Mouse (Mus musculus) kidney, embryonic 14.5 days (tissue): ENCODE measurements around the gene Ccdc39. TPM values are rescaled to one million over a fixed set of nuclear protein-coding genes. Genes with fewer than 3 reads are reported as not detected.

Experiments
- ATAC-seq: fragments of 200-750 bp; cut with Nextera tagmentation; 2 replicates; pipeline ENCODE4 v1.8.0; 2017; ENCODE audit warnings: moderate number of reproducible peaks, mild to moderate bottlenecking, moderate TSS enrichment, moderate library complexity; ENCODE audit not compliant: low FRiP score, low TSS enrichment
- H3K27ac ChIP-seq: fragments of 300-500 bp; sonication (generic); 2 replicates; pipeline ENCODE4 v1.5.1; 2014; ENCODE audit warnings: low read depth, mild to moderate bottlenecking, low read length, moderate library complexity, mixed read lengths
- H3K27me3 ChIP-seq: fragments of 300-500 bp; sonication (generic); 2 replicates; pipeline ENCODE4 v1.6.1; 2014; ENCODE audit warnings: mild to moderate bottlenecking, low read length; ENCODE audit not compliant: control insufficient read depth, insufficient read depth
- H3K36me3 ChIP-seq: fragments of 300-500 bp; sonication (generic); 2 replicates; pipeline ENCODE4 v1.6.1; 2014; ENCODE audit warnings: low read length, mixed read lengths; ENCODE audit not compliant: control insufficient read depth, insufficient read depth
- H3K4me1 ChIP-seq: fragments of 300-500 bp; sonication (generic); 2 replicates; pipeline ENCODE4 v1.6.1; 2014; ENCODE audit warnings: low read length, mixed read lengths; ENCODE audit not compliant: control insufficient read depth, insufficient read depth
- H3K4me2 ChIP-seq: fragments of 300-500 bp; sonication (generic); replicated peaks from 2 replicates; pipeline ENCODE4 v1.6.1; 2014; ENCODE audit warnings: low read depth, mild to moderate bottlenecking, low read length
- H3K4me3 ChIP-seq: fragments of 300-500 bp; sonication (generic); 2 replicates; pipeline ENCODE4 v1.5.1; 2014; ENCODE audit warnings: mild to moderate bottlenecking, low read length
- H3K9ac ChIP-seq: fragments of 300-500 bp; sonication (generic); 2 replicates; pipeline ENCODE4 v1.6.1; 2014; ENCODE audit warnings: low read depth, mild to moderate bottlenecking, low read length, moderate library complexity
- H3K9me3 ChIP-seq: fragments of 300-500 bp; sonication (generic); 2 replicates; pipeline ENCODE4 v1.6.1; 2016; ENCODE audit warnings: low read length; ENCODE audit not compliant: control insufficient read depth
- WGBS: fragments of 180-500 bp; shearing (Covaris S2); extraction: QIAGEN DNeasy Blood & Tissue Kit; methylation state at CpG from one replicate; pipeline ENCODE4 v1.1.7; 2014; 5-methylcytosine and 5-hydroxymethylcytosine counted together
- polyA plus RNA-seq: library from polyadenylated mRNA; unstranded; fragments of >200 nt; fragmentation: Nextera tagmentation; extraction: Ambion mirVana; gene quantifications from 2 replicates; pipeline ENCODE4 v1.2.1, GENCODE M21; 2014

Ccdc39 gene
- polyA plus RNA-seq, 1 experiment from 2014 or later, result 4.4 TPM

DNA sequence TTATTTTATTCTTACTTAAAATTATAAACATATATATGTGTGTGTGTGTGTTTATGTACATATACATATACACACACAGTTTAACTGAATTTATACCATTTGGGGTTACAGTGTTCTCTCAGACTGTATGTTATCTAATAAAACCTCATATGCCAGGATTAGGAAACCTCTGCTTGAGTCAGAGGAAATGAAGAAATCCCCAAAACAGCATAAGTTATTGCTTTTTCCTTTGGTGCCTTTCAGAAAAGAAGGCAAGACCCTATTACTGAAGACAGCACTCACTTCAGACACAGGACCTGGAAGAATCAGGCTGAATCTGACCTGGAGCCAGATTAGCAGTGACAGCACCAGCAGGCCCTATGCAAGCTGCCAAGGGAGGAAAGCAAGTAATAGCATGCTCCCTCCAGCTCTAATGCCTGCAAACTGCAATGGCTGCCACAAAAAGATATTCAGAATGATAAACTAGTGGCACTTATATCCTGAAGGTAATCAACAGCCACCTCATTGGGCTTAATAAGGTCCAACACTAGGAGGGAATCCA is 20.0 kb upstream of the Ccdc39 start:
- Histone ChIP-seq H3K4me1 (no peaks in the 10 kb centered on the region), H3K27ac (no peak overlapping the region), H3K36me3 (no peaks in the 10 kb centered on the region), H3K4me2 (no peak overlapping the region), H3K27me3 (no peaks in the 10 kb centered on the region), H3K4me3 (no peak overlapping the region), H3K9me3 (no peaks in the 10 kb centered on the region), H3K9ac (no peak overlapping the region)
- ATAC-seq, result no peak

DNA sequence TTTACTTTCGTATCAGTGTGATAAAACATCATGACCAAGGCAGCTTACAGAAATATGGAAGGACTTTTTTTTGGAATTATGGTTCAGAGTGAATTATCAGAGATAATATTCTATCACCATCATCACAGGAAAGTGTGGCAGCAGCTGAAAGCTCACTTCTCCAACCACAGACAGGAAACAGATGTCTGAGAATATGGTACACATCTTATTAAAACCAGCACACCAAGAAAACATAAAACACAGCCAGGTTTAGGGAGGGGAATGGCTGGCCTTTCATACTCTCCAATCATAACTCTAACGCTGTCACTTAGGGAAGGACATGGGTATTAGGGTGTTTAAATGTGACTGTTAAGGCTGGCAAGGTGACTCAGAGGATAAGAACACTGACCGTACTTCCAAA is 14.8 kb upstream of the Ccdc39 start:
- 91% methylated on average over 3 of the region's 3 CpGs for WGBS
- no peak for ATAC-seq

DNA sequence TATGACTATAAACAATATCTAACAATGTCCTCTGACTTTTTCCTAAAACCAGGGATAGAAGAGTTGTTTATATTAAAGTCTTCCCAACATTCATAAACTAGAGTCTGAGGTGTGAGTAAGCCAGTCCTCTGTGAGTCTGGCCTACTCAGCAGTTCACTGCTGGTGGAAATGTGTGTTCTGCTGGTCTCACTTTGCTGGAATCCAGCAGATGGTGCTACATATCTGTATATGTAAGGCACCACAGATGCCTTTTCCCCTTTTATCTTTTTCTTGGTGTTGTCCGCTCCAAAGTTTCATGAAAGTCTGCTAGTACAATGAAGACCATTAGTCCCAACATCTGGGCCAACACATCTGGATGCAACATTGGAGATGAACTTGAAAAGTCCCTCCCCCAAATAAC is 9.0 kb upstream of the Ccdc39 start:
- Histone ChIP-seq H3K27ac (no peak overlapping the region), H3K4me1 (no peaks in the 10 kb centered on the region), H3K4me3 (no peak overlapping the region), H3K36me3 (no peaks in the 10 kb centered on the region), H3K4me2 (no peak overlapping the region), H3K9ac (no peak overlapping the region), H3K9me3 (no peaks in the 10 kb centered on the region), H3K27me3 (no peaks in the 10 kb centered on the region)
- WGBS, result 81% methylated on average over 1 of the region's 1 CpGs
- no peak for ATAC-seq

More for the DNA sequence above, 14.8 kb upstream of the Ccdc39 start:
- Histone ChIP-seq H3K36me3 (no peaks in the 10 kb centered on the region), H3K27ac (no peak overlapping the region), H3K4me1 (no peaks in the 10 kb centered on the region), H3K9ac (no peak overlapping the region), H3K4me2 (no peak overlapping the region), H3K4me3 (no peak overlapping the region), H3K27me3 (no peaks in the 10 kb centered on the region), H3K9me3 (no peaks in the 10 kb centered on the region)

DNA sequence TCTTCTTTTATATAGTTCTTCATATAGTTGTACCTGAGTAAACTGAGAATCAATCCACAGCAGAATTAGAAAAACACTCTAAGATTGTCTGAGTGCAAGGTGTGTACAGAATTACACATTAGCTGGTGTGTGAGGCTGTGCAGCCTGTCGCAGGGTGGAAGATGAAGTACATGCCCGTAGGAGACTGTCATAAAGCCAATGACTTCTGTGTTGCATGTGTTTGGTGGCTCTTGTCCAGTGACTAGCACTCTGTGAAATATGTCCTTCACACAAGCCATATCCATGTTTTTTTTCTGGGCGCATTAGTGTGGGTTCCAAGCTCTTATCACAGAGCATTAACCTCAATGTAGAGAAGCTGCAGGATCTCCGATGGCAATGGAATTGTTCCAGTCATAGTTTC is 6.7 kb upstream of the Ccdc39 start:
- ATAC-seq, result no peak
- H3K4me1 ChIP-seq, result no peaks in the 10 kb centered on the region
- 85% methylated on average over 4 of the region's 4 CpGs for WGBS
- no peaks in the 10 kb centered on the region for H3K9me3 ChIP-seq
- H3K4me2 ChIP-seq, result no peak overlapping the region
- H3K9ac ChIP-seq, result no peak overlapping the region
- no peaks in the 10 kb centered on the region for H3K27me3 ChIP-seq
- H3K27ac ChIP-seq, result no peak overlapping the region
- no peaks in the 10 kb centered on the region for H3K36me3 ChIP-seq
- no peak overlapping the region for H3K4me3 ChIP-seq

DNA sequence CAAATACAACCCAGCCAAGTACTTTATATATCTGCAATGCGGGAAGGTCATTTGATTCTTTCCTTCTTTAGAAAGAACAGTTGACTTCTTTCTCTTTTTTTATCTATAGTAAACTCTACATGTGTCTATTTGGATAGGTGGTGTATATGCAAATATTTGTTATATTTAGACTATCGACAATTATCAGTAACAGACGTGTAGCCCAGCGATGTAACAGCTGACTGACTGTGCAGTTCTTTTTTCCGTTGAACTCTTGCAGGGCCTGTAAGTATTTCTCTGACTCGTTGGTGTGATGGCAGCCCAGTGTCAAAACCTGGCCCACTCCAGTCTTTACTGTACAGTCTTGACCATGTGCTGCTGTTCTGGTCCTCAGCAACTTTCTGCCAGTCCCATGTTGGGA is 2.5 kb upstream of the Ccdc39 start:
- H3K4me1 ChIP-seq, result no peaks in the 10 kb centered on the region
- H3K4me3 ChIP-seq, result no peak overlapping the region
- no peak overlapping the region for H3K4me2 ChIP-seq
- no peaks in the 10 kb centered on the region for H3K27me3 ChIP-seq
- ATAC-seq, result no peak
- H3K27ac ChIP-seq, result no peak overlapping the region
- no peaks in the 10 kb centered on the region for H3K36me3 ChIP-seq
- no peak overlapping the region for H3K9ac ChIP-seq
- WGBS, result 86% methylated on average over 6 of the region's 6 CpGs
- no peaks in the 10 kb centered on the region for H3K9me3 ChIP-seq

DNA sequence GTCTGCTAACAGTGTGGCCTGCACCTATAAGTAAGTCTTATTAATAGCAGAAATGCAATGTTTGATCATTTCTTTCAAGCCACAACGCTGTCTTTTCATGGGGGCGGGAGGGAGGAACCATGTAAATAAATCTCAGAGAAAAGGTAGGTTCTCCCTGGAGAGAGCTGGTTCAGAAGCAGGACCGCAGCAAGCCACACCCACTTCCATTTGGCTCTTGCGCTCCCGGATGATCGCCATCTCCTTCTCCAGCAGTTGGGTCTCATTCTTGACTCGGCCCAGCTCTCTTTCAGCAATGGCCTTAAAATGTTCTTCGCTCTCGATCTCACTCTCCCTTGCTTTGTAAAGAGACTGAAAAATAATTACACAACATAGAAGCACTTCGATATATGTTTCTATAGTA is 5.2 kb downstream of the Ccdc39 start:
- WGBS, result 52% methylated on average over 10 of the region's 10 CpGs
- no peak for ATAC-seq
- Histone ChIP-seq H3K36me3 (no peaks in the 10 kb centered on the region), H3K4me3 (no peak overlapping the region), H3K27me3 (no peaks in the 10 kb centered on the region), H3K27ac (no peak overlapping the region), H3K4me2 (no peak overlapping the region), H3K9me3 (no peaks in the 10 kb centered on the region), H3K4me1 (no peaks in the 10 kb centered on the region), H3K9ac (no peak overlapping the region)

DNA sequence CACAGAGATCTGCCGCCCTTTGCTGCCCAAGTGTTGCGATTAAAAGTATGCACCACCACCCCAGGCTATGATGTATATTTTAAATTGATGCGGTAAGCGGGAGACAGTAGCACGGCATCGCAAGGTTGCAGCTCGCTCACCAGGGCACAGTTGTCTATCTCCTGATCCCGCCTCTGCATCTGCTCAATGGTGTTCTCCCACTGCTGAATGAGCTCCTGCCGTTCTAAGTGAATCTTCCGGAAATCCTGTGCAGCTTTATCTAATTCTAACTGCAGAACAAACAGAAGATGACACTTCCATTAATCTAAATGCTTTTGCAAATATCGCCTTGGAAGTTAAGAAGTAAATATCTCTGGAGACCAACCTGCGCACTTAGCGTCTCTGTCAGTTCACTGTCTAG is 7.5 kb downstream of the Ccdc39 start:
- H3K9me3 ChIP-seq, result no peaks in the 10 kb centered on the region
- WGBS, result 91% methylated on average over 13 of the region's 13 CpGs

DNA sequence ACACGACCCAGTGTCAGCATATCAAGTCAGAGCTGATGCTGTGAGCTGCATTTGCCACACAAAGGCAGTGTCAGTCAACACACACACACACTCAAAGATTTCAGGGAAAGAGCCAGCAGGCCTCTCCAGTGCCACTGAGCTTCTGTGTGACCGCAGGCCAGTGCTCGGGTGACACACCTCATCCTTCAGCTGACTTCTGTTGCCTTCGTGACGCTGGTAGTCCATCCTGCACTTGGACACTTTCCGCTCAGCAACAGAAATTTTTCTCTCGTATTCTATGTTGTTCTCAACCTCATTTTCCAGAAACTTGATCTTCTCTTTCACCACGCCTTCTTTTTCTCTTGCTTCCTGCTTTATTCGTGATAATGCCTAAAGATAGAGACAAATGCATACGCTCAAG is 11.8 kb downstream of the Ccdc39 start:
- no peak overlapping the region for H3K9ac ChIP-seq
- no peak overlapping the region for H3K4me3 ChIP-seq
- ATAC-seq, result no peak
- no peak overlapping the region for H3K27ac ChIP-seq
- 84% methylated on average over 10 of the region's 10 CpGs for WGBS
- H3K27me3 ChIP-seq, result no peaks in the 10 kb centered on the region
- H3K9me3 ChIP-seq, result no peaks in the 10 kb centered on the region
- no peaks in the 10 kb centered on the region for H3K4me1 ChIP-seq
- H3K4me2 ChIP-seq, result no peak overlapping the region
- H3K36me3 ChIP-seq, result no peaks in the 10 kb centered on the region

More for the DNA sequence above, 7.5 kb downstream of the Ccdc39 start:
- Histone ChIP-seq H3K9ac (no peak overlapping the region), H3K4me1 (no peaks in the 10 kb centered on the region), H3K27me3 (no peaks in the 10 kb centered on the region), H3K4me3 (no peak overlapping the region), H3K4me2 (no peak overlapping the region), H3K27ac (no peak overlapping the region), H3K36me3 (no peaks in the 10 kb centered on the region)
- ATAC-seq, result no peak

DNA sequence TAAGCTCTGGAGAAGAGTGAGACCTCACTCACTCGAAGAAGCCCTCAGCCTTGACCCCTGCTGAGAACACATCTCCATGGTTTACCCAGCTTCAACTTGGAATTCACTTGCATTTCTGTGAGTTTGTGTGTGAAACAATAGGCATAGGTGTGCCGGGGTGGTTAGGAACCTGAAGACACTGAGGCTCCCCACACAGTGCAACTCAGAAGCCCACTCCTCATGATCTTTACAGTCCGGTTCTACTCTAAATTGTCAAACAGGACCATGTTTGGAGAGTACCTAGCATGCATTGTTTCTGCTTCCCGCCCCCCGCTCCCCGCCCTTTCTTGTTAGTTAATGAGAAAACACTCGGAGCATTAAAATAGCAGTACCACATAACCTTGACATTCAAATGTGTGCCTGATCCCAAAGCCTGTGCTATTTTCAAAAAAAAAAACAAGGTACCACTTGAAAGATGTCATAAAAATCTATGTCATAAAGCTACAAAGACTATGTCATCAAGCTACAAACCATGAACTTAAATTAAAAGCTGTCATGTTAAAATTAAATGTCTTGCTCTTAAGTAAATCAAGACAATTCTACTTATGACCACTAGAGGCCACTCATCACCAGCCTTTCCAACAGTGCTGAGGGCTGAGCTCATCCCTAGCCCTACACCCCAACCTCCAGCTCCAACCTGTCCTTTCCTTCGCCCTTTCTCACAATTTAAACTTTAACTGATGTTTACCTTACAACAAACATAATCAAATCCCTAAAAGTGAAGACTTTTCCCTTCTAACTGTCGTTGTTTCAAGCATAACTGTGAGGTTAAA is 19.8 kb downstream of the Ccdc39 start:
- Histone ChIP-seq H3K4me2 (no peak overlapping the region), H3K27me3 (no peaks in the 10 kb centered on the region), H3K9me3 (no peaks in the 10 kb centered on the region), H3K36me3 (no peaks in the 10 kb centered on the region), H3K4me3 (no peak overlapping the region), H3K9ac (no peak overlapping the region), H3K4me1 (no peaks in the 10 kb centered on the region), H3K27ac (no peak overlapping the region)
- ATAC-seq, result no peak; the same call in 1 of the 2 replicates
- WGBS, result 46% methylated on average over 9 of the region's 9 CpGs
